Mouse (Mus musculus): ENCODE results near the gene Psmb8. TPM values are rescaled to one million over a fixed set of nuclear protein-coding genes. Genes with fewer than 3 reads are reported as not detected.

Gene Psmb8
- total and polyA plus RNA-seq, 3 experiments: 133 to 144 TPM; not detected in 1

DNA sequence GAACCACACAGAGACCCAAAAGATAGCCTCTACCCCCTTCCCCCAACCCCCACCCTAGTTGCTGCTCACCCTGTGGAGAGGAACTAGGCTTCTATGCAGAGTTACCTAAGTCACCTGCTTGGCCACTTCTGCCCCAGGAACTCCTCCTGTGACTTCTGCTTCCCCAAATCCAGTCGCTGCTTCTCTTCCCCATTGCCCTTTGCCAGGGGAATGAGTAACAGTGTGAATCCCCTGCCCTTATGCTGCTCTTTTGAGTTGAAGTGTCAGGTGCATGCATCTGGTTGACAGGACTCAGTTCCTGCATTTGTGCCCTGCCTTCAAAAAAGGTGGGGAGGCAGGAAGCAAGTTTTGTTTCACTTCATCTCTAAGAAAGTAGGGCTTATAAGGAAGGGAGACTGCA is 23.4 kb upstream of the Psmb8 start:
- H3K4me1 ChIP-seq (ENCODE audit: control insufficient read depth in 1 of 2, insufficient read depth in 2 of 2, low read length in 2 of 2): 0 out of 4 replicates have a peak, but pooled peaks cover 0 to 3% of the 10 kb centered on the region in 2 experiments
- H3K36me3 ChIP-seq (ENCODE audit: control insufficient read depth in 1 of 2, insufficient read depth in 2 of 2, low read length in 2 of 2): peaks cover 0 to 3% of the 10 kb centered on the region in 2 experiments; a peak in 2 of 4 replicates
- H3K79me2 ChIP-seq (ENCODE audit: control insufficient read depth, insufficient read depth, low read length, poor library complexity): no peaks in the 10 kb centered on the region
- TF ChIP-seq MYB (IDR thresholded peaks at IDR 0.05; ENCODE audit: low read depth, low read length): no peak
- no peak for TF ChIP-seq ZMIZ1 (IDR thresholded peaks at IDR 0.05; ENCODE audit: low read depth, low read length)
- DNase-seq (ENCODE audit: low read depth, low spot score): no peak
- no peak overlapping the region for H3K4me3 ChIP-seq (ENCODE audit: control insufficient read depth in 1 of 2, insufficient read depth in 1 of 2, low read depth in 2 of 2, low read length in 2 of 2)
- H3K27me3 ChIP-seq (ENCODE audit: control insufficient read depth in 1 of 2, insufficient read depth in 2 of 2, low read length in 2 of 2): no peaks in the 10 kb centered on the region
- no peaks in the 10 kb centered on the region for H3K9me3 ChIP-seq (replicated peaks; ENCODE audit: insufficient read depth, low read length)
- no peak overlapping the region for H3K27ac ChIP-seq (ENCODE audit: control insufficient read depth, low read depth, low read length)
- no peak overlapping the region for H3K9ac ChIP-seq (ENCODE audit: control insufficient read depth, low read depth, low read length, poor library complexity, severe bottlenecking)

DNA sequence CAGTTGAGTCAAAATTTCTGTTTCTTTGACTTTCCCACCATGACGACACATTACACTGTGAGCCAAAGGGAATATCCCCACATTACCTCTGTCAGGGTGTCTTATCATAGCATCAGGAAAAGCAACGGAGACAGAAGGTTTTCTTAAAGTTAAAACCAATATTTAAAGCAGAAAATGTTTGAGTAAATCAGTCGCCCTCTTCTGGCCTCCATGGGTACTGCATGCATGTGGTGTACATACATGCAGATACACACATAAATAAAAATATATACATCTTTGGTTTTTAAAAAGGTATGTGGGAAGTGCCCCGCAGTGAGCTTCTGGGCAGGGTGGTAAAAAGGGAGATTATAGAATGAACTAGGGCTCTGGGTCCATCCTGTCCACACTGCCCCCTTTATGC is 20.3 kb upstream of the Psmb8 start:
- Histone ChIP-seq H3K27ac (ENCODE audit: control insufficient read depth, low read depth, low read length) (no peak overlapping the region), H3K9me3 (replicated peaks; ENCODE audit: insufficient read depth, low read length) (no peaks in the 10 kb centered on the region), H3K27me3 (ENCODE audit: control insufficient read depth in 1 of 2, insufficient read depth in 2 of 2, low read length in 2 of 2) (no peaks in the 10 kb centered on the region), H3K9ac (ENCODE audit: control insufficient read depth, low read depth, low read length, poor library complexity, severe bottlenecking) (no peak overlapping the region), H3K79me2 (ENCODE audit: control insufficient read depth, insufficient read depth, low read length, poor library complexity) (no peaks in the 10 kb centered on the region), H3K4me1 (ENCODE audit: control insufficient read depth in 1 of 2, insufficient read depth in 2 of 2, low read length in 2 of 2) (no peaks in the 10 kb centered on the region), H3K36me3 (ENCODE audit: control insufficient read depth in 1 of 2, insufficient read depth in 2 of 2, low read length in 2 of 2) (no peaks in the 10 kb centered on the region), H3K4me3 (ENCODE audit: control insufficient read depth in 1 of 2, insufficient read depth in 1 of 2, low read depth in 2 of 2, low read length in 2 of 2) (no peak overlapping the region)
- TF ChIP-seq EP300 (IDR thresholded peaks at IDR 0.05; ENCODE audit: low read depth in 1 of 2, low read length in 2 of 2): no peak
- TF ChIP-seq CTCF (IDR thresholded peaks at IDR 0.05 in 2 of 3, conservative IDR thresholded peaks at IDR 0.05 in 1 of 3; ENCODE audit: control insufficient read depth in 1 of 3, insufficient read depth in 1 of 3, low read depth in 2 of 3, low read length in 3 of 3, poor library complexity in 1 of 3, severe bottlenecking in 1 of 3): peak; percentile 22 to 37 (median 35); a peak in 4 of 6 replicates
- peak; percentile 40 for DNase-seq (ENCODE audit: low read depth, low spot score)

DNA sequence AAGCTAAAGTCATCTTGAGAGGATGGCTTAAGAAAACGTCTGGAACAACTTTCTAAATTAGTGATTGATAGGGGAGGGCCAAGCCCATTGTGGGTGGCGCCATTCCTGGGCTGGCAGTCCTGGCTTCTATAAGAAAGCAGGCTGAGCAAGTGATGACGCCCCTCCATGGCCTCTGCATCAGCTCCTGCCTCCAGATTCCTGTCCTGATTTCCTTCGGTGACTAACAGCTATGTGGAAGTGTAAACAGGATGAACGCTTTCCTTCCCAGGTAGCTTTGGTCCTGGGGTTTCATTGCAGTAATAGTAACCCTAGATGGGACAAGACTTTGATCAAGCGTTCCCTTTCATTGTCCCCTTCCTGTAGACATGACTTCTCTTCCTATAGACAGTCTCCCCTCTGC is 18.5 kb upstream of the Psmb8 start:
- TF ChIP-seq ZNF384 (IDR thresholded peaks at IDR 0.05; ENCODE audit: low read depth, low read length): no peak
- TF ChIP-seq RAD21 (IDR thresholded peaks at IDR 0.05; ENCODE audit: low read depth, low read length): no peak
- TF ChIP-seq SMC3 (IDR thresholded peaks at IDR 0.05; ENCODE audit: low read depth, low read length): no peak
- TF ChIP-seq SIN3A (IDR thresholded peaks at IDR 0.05; ENCODE audit: low read length): no peak
- TF ChIP-seq JUND (IDR thresholded peaks at IDR 0.05; ENCODE audit: low read depth, low read length): no peak
- TF ChIP-seq ZMIZ1 (IDR thresholded peaks at IDR 0.05; ENCODE audit: low read depth, low read length): no peak
- no peak for TF ChIP-seq GABPA (IDR thresholded peaks at IDR 0.05; ENCODE audit: low read depth, low read length)
- TF ChIP-seq BHLHE40 (IDR thresholded peaks at IDR 0.05; ENCODE audit: borderline replicate concordance, low read depth, low read length): no peak
- no peak for TF ChIP-seq CHD1 (IDR thresholded peaks at IDR 0.05; ENCODE audit: low read depth, low read length)
- TF ChIP-seq KAT2A (conservative IDR thresholded peaks at IDR 0.05; ENCODE audit: low read depth, low read length): no peak
- no peak for TF ChIP-seq MAFK (IDR thresholded peaks at IDR 0.05; ENCODE audit: borderline replicate concordance, low read depth, low read length)
- TF ChIP-seq CHD2 (IDR thresholded peaks at IDR 0.05; ENCODE audit: low read length): no peak
- TF ChIP-seq TCF12 (IDR thresholded peaks at IDR 0.05; ENCODE audit: low read depth, low read length): no peak
- TF ChIP-seq UBTF (IDR thresholded peaks at IDR 0.05; ENCODE audit: borderline replicate concordance, insufficient read depth, low read depth, low read length): no peak
- Histone ChIP-seq H3K4me1 (ENCODE audit: control insufficient read depth in 1 of 2, insufficient read depth in 2 of 2, low read length in 2 of 2) (peaks cover 4 to 8% of the 10 kb centered on the region in 2 experiments), H3K4me3 (ENCODE audit: control insufficient read depth in 1 of 2, insufficient read depth in 1 of 2, low read depth in 2 of 2, low read length in 2 of 2) (no peak overlapping the region), H3K9ac (ENCODE audit: control insufficient read depth, low read depth, low read length, poor library complexity, severe bottlenecking) (no peak overlapping the region), H3K79me2 (ENCODE audit: control insufficient read depth, insufficient read depth, low read length, poor library complexity) (no peaks in the 10 kb centered on the region), H3K27ac (ENCODE audit: control insufficient read depth, low read depth, low read length) (no peak overlapping the region), H3K36me3 (ENCODE audit: control insufficient read depth in 1 of 2, insufficient read depth in 2 of 2, low read length in 2 of 2) (peaks cover 0 to 2% of the 10 kb centered on the region in 2 experiments; a peak in 1 of 4 replicates), H3K9me3 (replicated peaks; ENCODE audit: insufficient read depth, low read length) (no peaks in the 10 kb centered on the region), H3K27me3 (ENCODE audit: control insufficient read depth in 1 of 2, insufficient read depth in 2 of 2, low read length in 2 of 2) (no peaks in the 10 kb centered on the region)
- DNase-seq (ENCODE audit: low read depth, low spot score): no peak
